Mouse (Mus musculus): ENCODE measurements around the gene Lgals3bp. TPM values are rescaled to one million over a fixed set of nuclear protein-coding genes. Genes with fewer than 3 reads are reported as not detected.
A peak's percentile ranks its signal among the peaks of the same experiment; 100 is the strongest.

The Lgals3bp gene
- polyA plus RNA-seq, 1 experiment from 2014 or later = 43.7 TPM

DNA sequence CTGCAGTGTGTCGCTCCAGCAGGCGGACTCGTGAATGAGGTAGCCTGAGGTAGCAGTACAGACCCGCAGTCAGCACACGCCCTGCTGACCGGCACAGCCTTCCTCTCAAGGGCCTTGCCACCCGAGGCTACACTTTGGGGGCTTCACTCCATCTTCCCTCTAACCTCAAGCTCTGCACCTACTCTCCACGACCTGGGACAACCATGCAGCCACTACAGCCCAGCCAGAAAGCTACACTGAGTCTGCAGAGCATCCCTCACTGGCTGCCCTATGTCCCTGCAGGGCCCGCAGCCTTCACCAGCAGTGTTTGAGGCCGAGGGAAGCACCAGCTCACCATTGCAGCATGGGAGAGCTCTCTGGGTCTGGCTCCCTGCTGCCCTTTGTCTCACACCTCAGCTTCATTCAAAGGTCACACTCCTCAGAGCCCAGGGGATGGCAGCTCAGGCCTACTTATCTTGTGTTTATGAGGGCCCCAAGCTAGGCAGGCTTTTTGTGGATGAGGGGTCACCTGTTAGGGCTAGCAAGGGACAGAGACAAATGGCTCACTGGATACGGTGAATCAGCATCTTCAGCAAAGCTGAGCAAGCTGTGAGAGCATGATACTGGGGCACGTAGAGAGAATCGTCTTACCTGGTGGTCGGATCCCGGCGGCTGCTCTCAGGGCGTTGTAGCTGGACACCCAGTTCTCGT is 6.3 kb upstream of the Lgals3bp start:
- no peak for ATAC-seq (ENCODE audit: low read depth)
- H3K27me3 ChIP-seq (ENCODE audit: control insufficient read depth, insufficient read depth, low read depth, low read length) = no peaks in the 10 kb centered on the region
- H3K4me1 ChIP-seq (ENCODE audit: control insufficient read depth, low read depth, low read length) = no peaks in the 10 kb centered on the region
- H3K9ac ChIP-seq (ENCODE audit: low read depth, low read length) = no peak overlapping the region
- WGBS (ENCODE audit: insufficient replicate concordance) = 76% methylated on average over 18 of the region's 18 CpGs
- H3K27ac ChIP-seq (ENCODE audit: low read length) = no peak overlapping the region
- no peak overlapping the region for H3K4me3 ChIP-seq (ENCODE audit: low read depth, low read length)
- no peaks in the 10 kb centered on the region for H3K9me3 ChIP-seq (replicated peaks; ENCODE audit: control insufficient read depth, low read length)
- peaks cover 3% of the 10 kb centered on the region for H3K36me3 ChIP-seq (ENCODE audit: control insufficient read depth, insufficient read depth)
- H3K4me2 ChIP-seq (ENCODE audit: low read depth, low read length) = no peak overlapping the region

DNA sequence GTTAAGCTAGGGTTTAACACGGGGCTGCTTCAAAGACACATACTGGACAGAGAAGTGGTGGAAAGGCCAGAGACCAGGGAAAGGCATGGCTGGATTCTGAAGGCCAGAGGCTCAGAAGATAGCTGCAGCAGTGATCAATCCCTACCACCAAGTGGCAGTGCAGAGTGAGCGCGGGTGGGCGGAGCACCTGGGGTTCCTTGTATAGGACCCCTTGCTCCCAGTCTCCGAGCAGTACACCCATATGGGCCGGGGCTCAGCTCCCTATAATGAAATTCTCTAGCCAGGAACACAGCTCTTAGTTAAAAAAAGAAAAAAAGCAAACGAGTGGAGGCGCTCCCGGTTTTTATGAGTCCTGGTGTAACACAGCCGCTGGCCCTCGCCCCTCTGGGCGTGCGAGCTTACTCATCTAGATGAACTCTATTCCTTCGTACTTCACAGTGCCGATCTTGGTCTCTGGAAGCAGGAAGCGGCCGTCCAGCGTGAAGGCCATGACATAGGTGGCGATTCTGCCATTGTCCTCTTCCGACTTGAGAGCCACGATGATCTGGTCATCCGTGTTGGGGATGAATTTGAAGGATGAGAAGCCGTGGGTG is 5.5 kb upstream of the Lgals3bp start:
- ATAC-seq (ENCODE audit: low read depth) = no peak
- no peak overlapping the region for H3K4me2 ChIP-seq (ENCODE audit: low read depth, low read length)
- WGBS (ENCODE audit: insufficient replicate concordance) = 84% methylated on average over 23 of the region's 23 CpGs
- H3K27me3 ChIP-seq (ENCODE audit: control insufficient read depth, insufficient read depth, low read depth, low read length) = no peaks in the 10 kb centered on the region
- no peak overlapping the region for H3K27ac ChIP-seq (ENCODE audit: low read length)
- no peaks in the 10 kb centered on the region for H3K9me3 ChIP-seq (replicated peaks; ENCODE audit: control insufficient read depth, low read length)
- no peak overlapping the region for H3K9ac ChIP-seq (ENCODE audit: low read depth, low read length)
- no peaks in the 10 kb centered on the region; the same call in 1 of the 2 replicates for H3K4me1 ChIP-seq (ENCODE audit: control insufficient read depth, low read depth, low read length)
- H3K36me3 ChIP-seq (ENCODE audit: control insufficient read depth, insufficient read depth) = peaks cover 3% of the 10 kb centered on the region
- H3K4me3 ChIP-seq (ENCODE audit: low read depth, low read length) = no peak overlapping the region

DNA sequence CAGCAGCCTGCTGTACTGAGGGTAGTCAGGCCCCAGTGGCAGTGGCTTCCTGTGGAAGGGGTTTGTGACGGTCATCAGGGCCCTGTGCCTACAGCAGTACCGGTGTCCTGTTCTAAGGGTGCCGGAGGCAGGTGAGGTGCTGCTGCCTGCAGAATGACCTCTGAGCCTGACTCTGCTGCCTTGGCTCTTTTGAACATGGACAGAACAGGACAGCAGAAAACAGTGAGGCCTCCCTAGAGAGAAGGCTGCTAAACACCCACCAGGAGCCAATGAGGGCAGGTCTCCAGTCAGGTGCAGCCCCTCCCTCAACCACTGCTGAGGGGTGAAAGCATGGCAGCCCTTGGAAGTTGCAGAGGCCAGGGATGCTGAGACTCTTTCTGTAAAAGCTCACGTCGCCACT is 4.6 kb upstream of the Lgals3bp start:
- peaks cover 3% of the 10 kb centered on the region for H3K36me3 ChIP-seq (ENCODE audit: control insufficient read depth, insufficient read depth)
- H3K4me3 ChIP-seq (ENCODE audit: low read depth, low read length) = no peak overlapping the region
- no peaks in the 10 kb centered on the region for H3K27me3 ChIP-seq (ENCODE audit: control insufficient read depth, insufficient read depth, low read depth, low read length)
- H3K9ac ChIP-seq (ENCODE audit: low read depth, low read length) = no peak overlapping the region
- no peaks in the 10 kb centered on the region; the same call in 1 of the 2 replicates for H3K4me1 ChIP-seq (ENCODE audit: control insufficient read depth, low read depth, low read length)
- H3K4me2 ChIP-seq (ENCODE audit: low read depth, low read length) = no peak overlapping the region
- WGBS (ENCODE audit: insufficient replicate concordance) = 80% methylated on average over 5 of the region's 5 CpGs
- no peak for ATAC-seq (ENCODE audit: low read depth)
- no peak overlapping the region for H3K27ac ChIP-seq (ENCODE audit: low read length)
- H3K9me3 ChIP-seq (replicated peaks; ENCODE audit: control insufficient read depth, low read length) = no peaks in the 10 kb centered on the region

DNA sequence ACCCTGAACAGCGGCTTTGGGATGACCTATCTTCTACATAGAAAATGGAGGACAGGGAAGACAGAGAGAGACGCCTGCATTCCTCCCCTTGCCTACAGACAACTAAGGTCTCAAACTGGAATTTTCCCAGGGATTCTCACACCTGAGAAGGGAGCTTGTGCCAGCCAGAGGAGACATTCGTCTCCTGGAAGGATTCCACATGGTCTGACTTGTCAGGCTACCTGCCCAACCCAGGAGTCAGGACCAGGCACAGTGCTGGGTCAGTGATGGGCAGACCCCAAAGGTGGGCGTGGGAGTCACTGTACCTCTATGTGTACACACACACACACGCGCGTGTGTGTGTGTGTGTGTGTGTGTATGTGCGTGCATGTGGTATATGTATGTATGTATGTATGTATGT is 3.4 kb upstream of the Lgals3bp start:
- H3K9ac ChIP-seq (ENCODE audit: low read depth, low read length) = no peak overlapping the region
- no peak overlapping the region for H3K4me2 ChIP-seq (ENCODE audit: low read depth, low read length)
- H3K27ac ChIP-seq (ENCODE audit: low read length) = no peak overlapping the region
- no peak for ATAC-seq (ENCODE audit: low read depth)
- no peaks in the 10 kb centered on the region for H3K9me3 ChIP-seq (replicated peaks; ENCODE audit: control insufficient read depth, low read length)
- H3K27me3 ChIP-seq (ENCODE audit: control insufficient read depth, insufficient read depth, low read depth, low read length) = no peaks in the 10 kb centered on the region
- 78% methylated on average over 8 of the region's 8 CpGs for WGBS (ENCODE audit: insufficient replicate concordance)
- peaks cover 3% of the 10 kb centered on the region; the same call in 1 of the 2 replicates for H3K36me3 ChIP-seq (ENCODE audit: control insufficient read depth, insufficient read depth)
- peaks cover 7% of the 10 kb centered on the region for H3K4me1 ChIP-seq (ENCODE audit: control insufficient read depth, low read depth, low read length)
- no peak overlapping the region for H3K4me3 ChIP-seq (ENCODE audit: low read depth, low read length)

DNA sequence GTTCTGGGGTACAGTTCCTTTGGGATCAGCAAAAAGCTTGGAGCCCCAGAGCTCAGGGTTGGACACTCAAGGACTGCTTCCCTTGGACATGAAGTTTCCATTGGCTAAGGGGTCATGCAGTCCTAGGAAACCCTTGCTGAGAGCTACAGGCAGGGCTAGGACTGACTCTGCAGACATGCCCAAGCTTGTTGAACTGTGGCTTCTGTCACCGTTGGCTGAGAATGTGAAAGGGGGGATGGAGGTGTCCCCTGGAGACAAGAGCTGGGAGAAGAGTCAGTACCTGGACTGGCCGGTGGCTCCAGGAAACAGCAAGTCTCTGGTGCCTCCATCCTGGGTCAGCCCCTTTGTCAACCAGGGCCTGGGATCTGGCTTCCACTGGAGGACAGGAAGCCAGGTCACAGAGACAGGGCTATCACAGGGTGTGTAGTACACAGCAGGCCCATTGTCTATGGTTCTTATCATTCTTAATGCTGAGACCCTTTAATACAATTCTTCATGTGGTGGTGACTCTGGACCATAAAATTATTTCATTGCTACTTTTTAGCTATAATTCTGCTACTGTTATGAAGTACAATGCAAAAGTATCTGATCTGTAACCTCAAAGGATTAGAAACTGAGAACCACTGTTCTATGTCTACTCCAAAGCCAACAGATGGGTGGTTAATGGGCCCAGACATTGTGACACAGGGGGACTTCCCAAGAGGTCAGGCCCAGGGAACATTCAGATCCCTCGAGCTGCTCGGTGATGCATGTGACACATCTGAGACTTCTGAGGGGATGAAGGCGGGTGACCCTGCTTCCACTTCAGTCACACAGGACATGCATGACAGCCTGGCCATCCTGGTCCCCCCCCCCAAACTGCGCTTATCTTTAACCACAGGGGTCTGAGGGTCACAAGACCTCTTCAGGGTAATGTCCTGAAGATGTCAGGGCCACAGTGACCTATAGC is 2.3 kb upstream of the Lgals3bp start:
- Histone ChIP-seq H3K27ac (ENCODE audit: low read length) (no peak overlapping the region), H3K9me3 (replicated peaks; ENCODE audit: control insufficient read depth, low read length) (no peaks in the 10 kb centered on the region), H3K36me3 (ENCODE audit: control insufficient read depth, insufficient read depth) (peaks cover 3% of the 10 kb centered on the region; the same call in 1 of the 2 replicates), H3K27me3 (ENCODE audit: control insufficient read depth, insufficient read depth, low read depth, low read length) (no peaks in the 10 kb centered on the region), H3K4me2 (ENCODE audit: low read depth, low read length) (no peak overlapping the region), H3K9ac (ENCODE audit: low read depth, low read length) (no peak overlapping the region), H3K4me3 (ENCODE audit: low read depth, low read length) (no peak overlapping the region), H3K4me1 (ENCODE audit: control insufficient read depth, low read depth, low read length) (peaks cover 15% of the 10 kb centered on the region)
- 74% methylated on average over 6 of the region's 6 CpGs for WGBS (ENCODE audit: insufficient replicate concordance)
- ATAC-seq (ENCODE audit: low read depth) = no peak

DNA sequence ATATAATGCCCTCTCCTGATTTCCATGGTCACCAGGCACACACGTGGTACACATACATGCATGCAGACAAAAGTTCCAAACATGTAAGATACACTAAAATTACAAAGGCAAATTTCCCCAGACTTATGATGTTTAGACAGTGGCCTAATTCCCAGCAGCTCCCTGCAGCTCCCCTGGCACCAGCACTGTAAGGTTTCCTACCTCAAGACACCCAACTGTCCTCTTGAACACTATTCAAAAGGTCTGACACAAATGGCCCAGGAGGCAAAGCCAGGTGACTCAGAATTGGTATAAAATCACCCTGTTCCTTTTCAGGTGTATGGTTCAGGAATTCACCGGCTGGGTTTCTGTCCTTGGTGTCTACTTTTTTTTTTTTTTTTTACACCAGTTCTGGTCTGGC is 1.3 kb upstream of the Lgals3bp start:
- Histone ChIP-seq H3K27ac (ENCODE audit: low read length) (no peak overlapping the region), H3K4me2 (ENCODE audit: low read depth, low read length) (no peak overlapping the region), H3K4me3 (ENCODE audit: low read depth, low read length) (no peak overlapping the region), H3K36me3 (ENCODE audit: control insufficient read depth, insufficient read depth) (peaks cover 3% of the 10 kb centered on the region; the same call in 1 of the 2 replicates), H3K4me1 (ENCODE audit: control insufficient read depth, low read depth, low read length) (peaks cover 15% of the 10 kb centered on the region), H3K9me3 (replicated peaks; ENCODE audit: control insufficient read depth, low read length) (no peaks in the 10 kb centered on the region), H3K27me3 (ENCODE audit: control insufficient read depth, insufficient read depth, low read depth, low read length) (no peaks in the 10 kb centered on the region), H3K9ac (ENCODE audit: low read depth, low read length) (no peak overlapping the region)
- ATAC-seq (ENCODE audit: low read depth) = no peak
- 71% methylated on average over 2 of the region's 2 CpGs for WGBS (ENCODE audit: insufficient replicate concordance)

DNA sequence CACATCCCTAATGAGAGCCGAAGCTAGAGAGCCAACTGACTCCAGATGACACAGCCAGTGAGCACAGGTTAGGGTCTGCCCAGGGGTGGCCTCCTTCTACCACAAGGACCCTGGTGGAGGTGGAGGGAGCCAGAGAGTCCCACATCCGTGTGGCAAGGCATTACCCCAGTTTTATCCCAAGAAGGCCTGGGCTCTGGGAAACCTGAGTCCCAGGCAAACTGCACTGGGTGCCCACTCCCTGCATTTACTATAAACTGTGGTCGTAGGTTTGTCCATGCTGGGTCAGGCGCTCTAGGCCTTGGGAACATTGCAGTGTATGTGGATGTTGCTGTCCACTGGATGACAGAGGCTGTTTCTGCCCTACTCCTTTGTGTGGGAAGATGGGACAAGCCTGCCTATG is 697 bp downstream of the Lgals3bp start:
- peak overlapping the region; percentile 41 for H3K27ac ChIP-seq (ENCODE audit: low read length)
- no peaks in the 10 kb centered on the region for H3K27me3 ChIP-seq (ENCODE audit: control insufficient read depth, insufficient read depth, low read depth, low read length)

DNA sequence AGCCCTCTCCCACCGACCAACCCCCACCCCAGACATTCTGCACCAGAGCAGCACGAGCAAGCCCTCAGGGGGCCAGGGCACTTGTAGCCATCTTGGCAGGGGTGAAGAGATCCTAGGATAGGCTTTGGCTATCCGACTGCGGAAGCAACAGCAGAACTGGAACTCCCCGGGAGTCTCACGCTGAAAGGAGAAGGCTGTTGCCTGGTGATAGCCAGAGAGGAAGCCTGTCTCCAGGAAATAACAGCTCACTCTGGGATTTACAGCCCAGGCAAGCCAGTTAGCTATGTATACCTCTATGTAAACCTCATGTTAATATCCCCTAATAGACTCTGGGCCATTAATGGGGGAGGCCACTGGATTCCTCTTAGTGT is 1.3 kb downstream of the Lgals3bp start:
- no peaks in the 10 kb centered on the region for H3K27me3 ChIP-seq (ENCODE audit: control insufficient read depth, insufficient read depth, low read depth, low read length)
- H3K9ac ChIP-seq (ENCODE audit: low read depth, low read length) = no peak overlapping the region
- H3K9me3 ChIP-seq (replicated peaks; ENCODE audit: control insufficient read depth, low read length) = no peaks in the 10 kb centered on the region
- H3K4me1 ChIP-seq (ENCODE audit: control insufficient read depth, low read depth, low read length) = peaks cover 15% of the 10 kb centered on the region
- peaks cover 10% of the 10 kb centered on the region for H3K36me3 ChIP-seq (ENCODE audit: control insufficient read depth, insufficient read depth)
- no peak for ATAC-seq (ENCODE audit: low read depth)
- peak overlapping the region; percentile 51 for H3K4me2 ChIP-seq (ENCODE audit: low read depth, low read length)
- H3K27ac ChIP-seq (ENCODE audit: low read length) = no peak overlapping the region
- WGBS (ENCODE audit: insufficient replicate concordance) = 14% methylated on average over 6 of the region's 6 CpGs
- H3K4me3 ChIP-seq (ENCODE audit: low read depth, low read length) = peak overlapping the region; percentile 30

More for the DNA sequence above, 697 bp downstream of the Lgals3bp start:
- H3K4me1 ChIP-seq (ENCODE audit: control insufficient read depth, low read depth, low read length) = peaks cover 15% of the 10 kb centered on the region
- 50% methylated on average over 4 of the region's 4 CpGs for WGBS (ENCODE audit: insufficient replicate concordance)
- H3K9ac ChIP-seq (ENCODE audit: low read depth, low read length) = peak overlapping the region; percentile 25; the same call in 1 of the 2 replicates
- H3K4me2 ChIP-seq (ENCODE audit: low read depth, low read length) = peak overlapping the region; percentile 51
- H3K4me3 ChIP-seq (ENCODE audit: low read depth, low read length) = peak overlapping the region; percentile 30
- no peak for ATAC-seq (ENCODE audit: low read depth)
- no peaks in the 10 kb centered on the region for H3K9me3 ChIP-seq (replicated peaks; ENCODE audit: control insufficient read depth, low read length)
- peaks cover 4% of the 10 kb centered on the region for H3K36me3 ChIP-seq (ENCODE audit: control insufficient read depth, insufficient read depth)
